Mouse (Mus musculus) hindbrain, embryonic 11.5 days (tissue): Measurements from ENCODE around the gene Ddr1. TPM values are rescaled to one million over a fixed set of nuclear protein-coding genes. Genes with fewer than 3 reads are reported as not detected.

Source experiments
- ATAC-seq: fragments of 200-750 bp; cut with Nextera tagmentation; 2 replicates; pipeline ENCODE4 v1.8.0; 2017; ENCODE audit warnings: mild to moderate bottlenecking, moderate TSS enrichment, moderate library complexity; ENCODE audit not compliant: low FRiP score
- DNase-seq: peaks from one replicate; pipeline ENCODE4 v3.0.0-alpha.2; 2015; ENCODE audit warnings: low spot score
- H3K27ac ChIP-seq: fragments of 300-500 bp; sonication (generic); 2 replicates; pipeline ENCODE4 v1.5.1; 2014; ENCODE audit warnings: mild to moderate bottlenecking, low read depth, low read length
- H3K27me3 ChIP-seq: fragments of 300-500 bp; sonication (generic); 2 replicates; pipeline ENCODE4 v1.6.1; 2014; ENCODE audit warnings: mild to moderate bottlenecking, low read length, moderate library complexity, mixed read lengths; ENCODE audit not compliant: control insufficient read depth, insufficient read depth
- H3K36me3 ChIP-seq: fragments of 300-500 bp; sonication (generic); 2 replicates; pipeline ENCODE4 v1.6.1; 2014; ENCODE audit warnings: mild to moderate bottlenecking, low read length, moderate library complexity, mixed read lengths; ENCODE audit not compliant: control insufficient read depth, insufficient read depth
- H3K4me1 ChIP-seq: fragments of 300-500 bp; sonication (generic); replicated peaks from 2 replicates; pipeline ENCODE4 v1.6.1; 2014; ENCODE audit warnings: low read length, mixed read lengths; ENCODE audit not compliant: control insufficient read depth, insufficient read depth
- H3K4me2 ChIP-seq: fragments of 300-500 bp; sonication (generic); replicated peaks from 2 replicates; pipeline ENCODE4 v1.6.1; 2014; ENCODE audit warnings: mild to moderate bottlenecking, low read depth, low read length
- H3K4me3 ChIP-seq: fragments of 300-500 bp; sonication (generic); 2 replicates; pipeline ENCODE4 v1.5.1; 2014; ENCODE audit warnings: low read depth, low read length
- H3K9ac ChIP-seq: fragments of 300-500 bp; sonication (generic); 2 replicates; pipeline ENCODE4 v1.6.1; 2014; ENCODE audit warnings: low read depth, low read length
- H3K9me3 ChIP-seq: fragments of 300-500 bp; sonication (generic); 2 replicates; pipeline ENCODE4 v1.6.1; 2016; ENCODE audit warnings: low read length; ENCODE audit not compliant: control insufficient read depth
- WGBS: fragments of 180-500 bp; shearing (Covaris S2); extraction: QIAGEN DNeasy Blood & Tissue Kit; methylation state at CpG from one replicate; pipeline ENCODE4 v1.1.7; 2014; 5-methylcytosine and 5-hydroxymethylcytosine counted together
- polyA plus RNA-seq: library from polyadenylated mRNA; unstranded; fragments of >200 nt; fragmentation: Nextera tagmentation; extraction: Ambion mirVana; gene quantifications from 2 replicates; pipeline ENCODE4 v1.2.1, GENCODE M21; 2014

The Ddr1 gene
- polyA plus RNA-seq, 1 experiment from 2014 or later: 69.9 TPM

- H3K4me3 ChIP-seq: no peak overlapping the region
- no peaks in the 10 kb centered on the region for H3K27me3 ChIP-seq
- ATAC-seq: no peak
- H3K27ac ChIP-seq: no peak overlapping the region
- H3K9me3 ChIP-seq: no peaks in the 10 kb centered on the region
- no peak for DNase-seq
- no peak overlapping the region for H3K4me2 ChIP-seq
- no peak overlapping the region for H3K9ac ChIP-seq
- H3K4me1 ChIP-seq: no peaks in the 10 kb centered on the region
- no peaks in the 10 kb centered on the region for H3K36me3 ChIP-seq
- WGBS: 31% methylated on average over 10 of the region's 10 CpGs
Measured at GRCm38 (mm10) chr17:35727471-35728205, 23.2 kb upstream of the Ddr1 start.

GRCm38 (mm10) chr17:35727028-35727427, 22.6 kb upstream of the Ddr1 start:
- Histone ChIP-seq H3K27me3 (no peaks in the 10 kb centered on the region), H3K9ac (no peak overlapping the region), H3K4me3 (no peak overlapping the region), H3K27ac (no peak overlapping the region), H3K36me3 (no peaks in the 10 kb centered on the region), H3K4me2 (no peak overlapping the region), H3K4me1 (no peaks in the 10 kb centered on the region), H3K9me3 (no peaks in the 10 kb centered on the region)
- 60% methylated on average over 7 of the region's 7 CpGs for WGBS
- DNase-seq (no peak), ATAC-seq (no peak)

GRCm38 (mm10) chr17:35725286-35726232, 21.1 kb upstream of the Ddr1 start:
- no peaks in the 10 kb centered on the region for H3K4me1 ChIP-seq
- H3K27me3 ChIP-seq: no peaks in the 10 kb centered on the region
- H3K4me2 ChIP-seq: no peak overlapping the region
- H3K4me3 ChIP-seq: no peak overlapping the region
- no peaks in the 10 kb centered on the region for H3K36me3 ChIP-seq
- no peaks in the 10 kb centered on the region for H3K9me3 ChIP-seq
- H3K27ac ChIP-seq: no peak overlapping the region
- DNase-seq (peak; percentile 96), ATAC-seq (peak; percentile 49)
- WGBS: 33% methylated on average over 21 of the region's 21 CpGs
- no peak overlapping the region for H3K9ac ChIP-seq

GRCm38 (mm10) chr17:35721676-35722075, 17.3 kb upstream of the Ddr1 start:
- no peak overlapping the region for H3K27ac ChIP-seq

GRCm38 (mm10) chr17:35720340-35720727, 15.9 kb upstream of the Ddr1 start:
- no peak for ATAC-seq
- no peak overlapping the region for H3K27ac ChIP-seq
- no peak overlapping the region for H3K9ac ChIP-seq
- H3K36me3 ChIP-seq: no peaks in the 10 kb centered on the region
- no peaks in the 10 kb centered on the region for H3K4me1 ChIP-seq
- WGBS: 20% methylated on average over 10 of the region's 11 CpGs
- no peaks in the 10 kb centered on the region for H3K27me3 ChIP-seq
- H3K4me2 ChIP-seq: no peak overlapping the region
- DNase-seq: no peak
- H3K4me3 ChIP-seq: no peak overlapping the region
- H3K9me3 ChIP-seq: no peaks in the 10 kb centered on the region

More at GRCm38 (mm10) chr17:35721676-35722075, 17.3 kb upstream of the Ddr1 start:
- H3K36me3 ChIP-seq: no peaks in the 10 kb centered on the region
- H3K4me1 ChIP-seq: no peaks in the 10 kb centered on the region
- no peak for ATAC-seq
- H3K4me2 ChIP-seq: no peak overlapping the region
- 69% methylated on average over 8 of the region's 8 CpGs for WGBS
- H3K4me3 ChIP-seq: no peak overlapping the region
- no peaks in the 10 kb centered on the region for H3K9me3 ChIP-seq
- no peaks in the 10 kb centered on the region for H3K27me3 ChIP-seq
- H3K9ac ChIP-seq: no peak overlapping the region
- DNase-seq: no peak

- Histone ChIP-seq H3K4me1 (no peaks in the 10 kb centered on the region), H3K27ac (no peak overlapping the region), H3K36me3 (no peaks in the 10 kb centered on the region), H3K9me3 (no peaks in the 10 kb centered on the region), H3K9ac (no peak overlapping the region), H3K4me2 (no peak overlapping the region), H3K4me3 (no peak overlapping the region), H3K27me3 (no peaks in the 10 kb centered on the region)
- no peak for DNase-seq
- 62% methylated on average over 9 of the region's 9 CpGs for WGBS
- ATAC-seq: no peak
Measured at GRCm38 (mm10) chr17:35719616-35720339, 15.4 kb upstream of the Ddr1 start.

GRCm38 (mm10) chr17:35717080-35717479, 12.7 kb upstream of the Ddr1 start:
- H3K4me3 ChIP-seq: no peak overlapping the region
- no peaks in the 10 kb centered on the region for H3K9me3 ChIP-seq
- no peaks in the 10 kb centered on the region for H3K36me3 ChIP-seq
- ATAC-seq (no peak), DNase-seq (no peak)
- H3K27ac ChIP-seq: no peak overlapping the region
- H3K27me3 ChIP-seq: no peaks in the 10 kb centered on the region
- H3K4me1 ChIP-seq: no peaks in the 10 kb centered on the region
- no peak overlapping the region for H3K9ac ChIP-seq
- 90% methylated on average over 6 of the region's 6 CpGs for WGBS
- no peak overlapping the region for H3K4me2 ChIP-seq

- H3K27ac ChIP-seq: no peak overlapping the region
- no peaks in the 10 kb centered on the region for H3K4me1 ChIP-seq
- no peaks in the 10 kb centered on the region for H3K36me3 ChIP-seq
- DNase-seq (no peak), ATAC-seq (no peak)
- H3K4me2 ChIP-seq: no peak overlapping the region
- H3K4me3 ChIP-seq: no peak overlapping the region
- H3K9me3 ChIP-seq: no peaks in the 10 kb centered on the region
- WGBS: 93% methylated on average over 3 of the region's 3 CpGs
- no peak overlapping the region for H3K9ac ChIP-seq
- H3K27me3 ChIP-seq: no peaks in the 10 kb centered on the region
Measured at GRCm38 (mm10) chr17:35716114-35716513, 11.7 kb upstream of the Ddr1 start.
